Mouse (Mus musculus) lung, postnatal 0 days (tissue): ENCODE data around the gene Bcar1. TPM values are rescaled to one million over a fixed set of nuclear protein-coding genes. Genes with fewer than 3 reads are reported as not detected.

Experiments used
- ATAC-seq: fragments of 200-750 bp; cut with Nextera tagmentation; 2 replicates; pipeline ENCODE4 v1.8.0; 2017; ENCODE audit warnings: moderate library complexity
- DNase-seq: peaks from one replicate; pipeline ENCODE4 v3.0.0-alpha.2; 2016; ENCODE audit warnings: low spot score
- H3K27ac ChIP-seq: fragments of 300-500 bp; sonication (generic); 2 replicates; pipeline ENCODE4 v1.5.1; 2014; ENCODE audit warnings: antibody characterized with exemption, mild to moderate bottlenecking, low read length, mixed read lengths
- H3K27me3 ChIP-seq: fragments of 300-500 bp; sonication (generic); replicated peaks from 2 replicates; pipeline ENCODE4 v1.6.1; 2014; ENCODE audit warnings: low read length, mixed read lengths; ENCODE audit not compliant: insufficient read depth
- H3K36me3 ChIP-seq: fragments of 300-500 bp; sonication (generic); 2 replicates; pipeline ENCODE4 v1.6.1; 2014; ENCODE audit warnings: low read length, mixed read lengths; ENCODE audit not compliant: insufficient read depth
- H3K4me1 ChIP-seq: fragments of 300-500 bp; sonication (generic); 2 replicates; pipeline ENCODE4 v1.6.1; 2014; ENCODE audit warnings: antibody characterized with exemption, low read depth, low read length, mixed read lengths; ENCODE audit not compliant: insufficient read depth
- H3K4me2 ChIP-seq: fragments of 300-500 bp; sonication (generic); replicated peaks from 2 replicates; pipeline ENCODE4 v1.6.1; 2014; ENCODE audit warnings: low read depth, mild to moderate bottlenecking, low read length, moderate library complexity, mixed read lengths
- H3K4me3 ChIP-seq: fragments of 300-500 bp; sonication (generic); 2 replicates; pipeline ENCODE4 v1.5.1; 2014; ENCODE audit warnings: low read depth, low read length
- H3K9ac ChIP-seq: fragments of 300-500 bp; sonication (generic); replicated peaks from 2 replicates; pipeline ENCODE4 v1.6.1; 2014; ENCODE audit warnings: low read depth, mild to moderate bottlenecking
- H3K9me3 ChIP-seq: fragments of 300-500 bp; sonication (generic); 2 replicates; pipeline ENCODE4 v1.6.1; 2016; ENCODE audit warnings: low read length, mixed read lengths
- CTCF ChIP-seq: IDR thresholded peaks from 2 replicates; pipeline ENCODE4 v1.5.1; 2016; ENCODE audit warnings: antibody characterized with exemption, mild to moderate bottlenecking
- EP300 ChIP-seq: IDR thresholded peaks from 2 replicates; pipeline ENCODE4 v1.6.1; 2016; ENCODE audit warnings: antibody characterized with exemption, mild to moderate bottlenecking, control low read depth
- WGBS: fragments of 180-500 bp; shearing (Covaris S2); extraction: QIAGEN DNeasy Blood & Tissue Kit; methylation state at CpG from one replicate; pipeline ENCODE4 v1.1.7; 2014; 5-methylcytosine and 5-hydroxymethylcytosine counted together
- polyA plus RNA-seq: library from polyadenylated mRNA; unstranded; fragments of >200 nt; fragmentation: Nextera tagmentation; extraction: Ambion mirVana; gene quantifications from 2 replicates; pipeline ENCODE4 v1.2.1, GENCODE M21; 2015

The Bcar1 gene
- polyA plus RNA-seq, 1 experiment from 2014 or later: 29.3 TPM

DNA sequence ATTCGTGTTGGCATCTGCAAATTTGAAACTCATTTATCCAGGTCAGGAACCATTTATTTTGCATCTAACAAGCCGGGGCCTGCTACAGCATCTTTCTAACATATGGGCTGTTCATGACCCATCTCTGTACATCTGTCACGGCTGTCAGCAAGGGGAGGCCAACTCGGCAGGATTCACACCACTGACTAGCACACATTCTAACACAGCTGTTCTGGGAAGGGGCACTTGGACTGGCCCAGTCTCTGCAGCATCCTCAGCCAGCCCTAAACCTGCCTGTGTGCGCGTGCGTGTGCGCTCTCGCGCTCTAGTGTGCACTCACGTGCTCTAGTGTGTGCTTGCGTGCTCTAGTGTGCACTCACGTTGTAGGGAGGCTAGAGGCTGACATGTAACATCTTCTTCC is 17.1 kb upstream of the Bcar1 start:
- DNase-seq (no peak), ATAC-seq (no peak)
- no peak overlapping the region for H3K27ac ChIP-seq
- WGBS: 81% methylated on average over 13 of the region's 13 CpGs
- TF ChIP-seq EP300: no peak
- TF ChIP-seq CTCF: no peak
- no peaks in the 10 kb centered on the region for H3K9me3 ChIP-seq
- no peaks in the 10 kb centered on the region for H3K36me3 ChIP-seq
- H3K4me1 ChIP-seq: no peaks in the 10 kb centered on the region
- no peak overlapping the region for H3K4me3 ChIP-seq
- H3K27me3 ChIP-seq: no peaks in the 10 kb centered on the region
- H3K4me2 ChIP-seq: no peak overlapping the region
- H3K9ac ChIP-seq: no peak overlapping the region

- WGBS: 89% methylated on average over 5 of the region's 5 CpGs
- TF ChIP-seq CTCF (no peak), EP300 (no peak)
- Histone ChIP-seq H3K4me2 (no peak overlapping the region), H3K27me3 (no peaks in the 10 kb centered on the region), H3K9ac (no peak overlapping the region), H3K9me3 (no peaks in the 10 kb centered on the region), H3K36me3 (no peaks in the 10 kb centered on the region), H3K4me1 (peaks cover 4% of the 10 kb centered on the region), H3K27ac (no peak overlapping the region), H3K4me3 (no peak overlapping the region)
- no peak for ATAC-seq
- DNase-seq: no peak
These were observed 15.2 kb upstream of the Bcar1 start for GRCm38 (mm10) chr8:111758817-111759216.

DNA sequence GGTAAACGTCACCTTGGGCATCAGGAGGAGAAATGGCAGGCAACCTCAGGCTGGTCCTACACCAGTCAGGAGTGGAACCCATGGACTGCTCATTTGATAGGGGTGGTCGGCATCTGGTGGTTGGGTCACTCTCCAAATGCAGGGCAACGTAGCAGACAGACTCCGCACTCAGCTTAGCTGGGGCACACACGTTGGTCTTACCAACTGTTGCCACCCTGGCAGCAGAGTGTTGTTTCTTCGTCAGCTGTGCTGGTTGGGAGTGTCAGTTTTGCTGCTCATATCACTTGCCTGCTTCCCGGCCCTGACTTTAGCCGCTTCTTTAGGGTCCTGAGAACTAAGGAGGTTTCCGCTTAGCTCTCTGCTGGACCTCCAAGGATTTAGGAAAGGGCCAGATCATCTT is 14.0 kb upstream of the Bcar1 start:
- Histone ChIP-seq H3K9me3 (no peaks in the 10 kb centered on the region), H3K4me2 (no peak overlapping the region), H3K9ac (no peak overlapping the region), H3K4me1 (peaks cover 4% of the 10 kb centered on the region), H3K27ac (no peak overlapping the region), H3K27me3 (no peaks in the 10 kb centered on the region), H3K4me3 (no peak overlapping the region), H3K36me3 (no peaks in the 10 kb centered on the region)
- WGBS: 90% methylated on average over 9 of the region's 9 CpGs
- ATAC-seq: no peak
- no peak for DNase-seq
- TF ChIP-seq CTCF (no peak), EP300 (no peak)

DNA sequence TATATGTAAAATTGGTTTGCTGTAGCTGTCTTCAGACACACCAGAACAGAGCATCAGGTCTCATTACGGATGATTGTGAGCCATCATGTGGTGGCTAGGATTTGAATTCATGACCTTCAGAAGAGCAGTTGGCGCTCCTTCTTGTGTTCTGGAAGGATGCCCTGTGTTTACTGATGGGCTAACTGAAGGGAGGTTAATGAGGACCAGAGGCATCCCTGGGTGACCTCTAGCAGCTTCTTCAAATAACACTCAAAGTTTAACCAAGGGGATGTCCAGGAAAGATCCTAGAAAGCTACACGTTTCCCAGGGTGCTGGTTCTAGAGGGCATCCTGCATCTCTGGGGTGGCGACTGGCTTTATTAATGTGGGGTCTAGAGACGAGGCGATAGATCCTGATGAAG is 11.1 kb upstream of the Bcar1 start:
- Histone ChIP-seq H3K4me3 (no peak overlapping the region), H3K4me1 (peaks cover 4% of the 10 kb centered on the region), H3K27me3 (no peaks in the 10 kb centered on the region), H3K9me3 (no peaks in the 10 kb centered on the region), H3K27ac (no peak overlapping the region), H3K36me3 (no peaks in the 10 kb centered on the region), H3K9ac (0 out of 2 replicates have a peak overlapping the region, but pooled peaks have one; percentile 34), H3K4me2 (no peak overlapping the region)
- TF ChIP-seq EP300 (no peak), CTCF (no peak)
- ATAC-seq: no peak
- no peak for DNase-seq
- WGBS: 69% methylated on average over 6 of the region's 6 CpGs

- H3K4me1 ChIP-seq: peaks cover 4% of the 10 kb centered on the region
- TF ChIP-seq CTCF (no peak), EP300 (0 out of 2 replicates have a peak, but pooled peaks have one; percentile 16)
- no peak for DNase-seq
- H3K4me2 ChIP-seq: no peak overlapping the region
- H3K9me3 ChIP-seq: no peaks in the 10 kb centered on the region
- H3K36me3 ChIP-seq: no peaks in the 10 kb centered on the region
- 41% methylated on average over 2 of the region's 2 CpGs for WGBS
- no peaks in the 10 kb centered on the region for H3K27me3 ChIP-seq
- no peak overlapping the region for H3K4me3 ChIP-seq
- peak; percentile 59 for ATAC-seq
- H3K27ac ChIP-seq: 0 out of 2 replicates have a peak overlapping the region, but pooled peaks have one; percentile 38
- no peak overlapping the region for H3K9ac ChIP-seq
These were observed 10.5 kb upstream of the Bcar1 start for GRCm38 (mm10) chr8:111754088-111754487.

DNA sequence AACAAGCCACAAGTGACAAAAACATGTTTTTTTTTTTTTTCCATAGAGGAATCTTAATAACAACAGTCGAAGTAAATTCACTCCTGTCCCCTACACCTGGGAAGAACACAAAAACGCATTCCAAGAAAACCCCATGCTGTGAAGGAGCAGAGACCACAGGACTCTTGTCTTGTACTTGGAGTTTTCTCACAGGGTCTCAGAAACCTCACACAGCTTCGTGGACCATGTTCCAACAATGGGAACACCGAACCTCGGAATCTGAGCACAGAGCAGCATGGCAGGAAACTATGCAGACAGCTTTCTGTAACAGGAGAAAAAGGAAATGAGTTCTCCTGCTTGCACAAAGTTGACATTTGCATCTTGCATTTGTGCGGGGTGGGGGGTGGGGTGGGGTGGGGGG is 5.2 kb upstream of the Bcar1 start:
- Histone ChIP-seq H3K9me3 (no peaks in the 10 kb centered on the region), H3K36me3 (no peaks in the 10 kb centered on the region), H3K27me3 (no peaks in the 10 kb centered on the region), H3K4me1 (peaks cover 14% of the 10 kb centered on the region; the same call in 1 of the 2 replicates), H3K27ac (no peak overlapping the region), H3K9ac (no peak overlapping the region), H3K4me2 (no peak overlapping the region), H3K4me3 (no peak overlapping the region)
- DNase-seq: no peak
- no peak for ATAC-seq
- no peak for TF ChIP-seq EP300
- no peak for TF ChIP-seq CTCF
- 49% methylated on average over 6 of the region's 6 CpGs for WGBS
